Mouse (Mus musculus): Measurements from ENCODE around the gene Zfp385c. TPM values are rescaled to one million over a fixed set of nuclear protein-coding genes. Genes with fewer than 3 reads are reported as not detected.

The Zfp385c gene
- total and polyA plus RNA-seq, 3 experiments = 0.12 to 0.15 TPM; not detected in 1

- TF ChIP-seq ZNF384 (IDR thresholded peaks at IDR 0.05; ENCODE audit: low read depth, low read length) (peak; percentile 6; the same call in 1 of the 2 replicates), NRF1 (IDR thresholded peaks at IDR 0.05; ENCODE audit: insufficient read depth, low read depth, low read length, poor library complexity, severe bottlenecking) (no peak), MAX (IDR thresholded peaks at IDR 0.05; ENCODE audit: low read length) (peak; percentile 4; the same call in 1 of the 2 replicates), CHD2 (IDR thresholded peaks at IDR 0.05; ENCODE audit: low read length) (no peak), TAL1 (IDR thresholded peaks at IDR 0.05; ENCODE audit: low read length) (no peak), E2F4 (IDR thresholded peaks at IDR 0.05; ENCODE audit: borderline replicate concordance, low read depth, low read length) (no peak), MYC (IDR thresholded peaks at IDR 0.05; ENCODE audit: low read depth, low read length) (no peak), UBTF (IDR thresholded peaks at IDR 0.05; ENCODE audit: borderline replicate concordance, insufficient read depth, low read depth, low read length) (no peak), CTCF (IDR thresholded peaks at IDR 0.05 in 2 of 3, conservative IDR thresholded peaks at IDR 0.05 in 1 of 3; ENCODE audit: control insufficient read depth in 1 of 3, insufficient read depth in 1 of 3, low read depth in 2 of 3, low read length in 3 of 3, poor library complexity in 1 of 3, severe bottlenecking in 1 of 3) (no peak)
These were observed 46.5 kb upstream of the Zfp385c start (continued) for GRCm38 (mm10) chr11:100738749-100739148.

- TF ChIP-seq MYC (IDR thresholded peaks at IDR 0.05; ENCODE audit: low read depth, low read length) (peak; percentile 55), ELF1 (IDR thresholded peaks at IDR 0.05; ENCODE audit: low read depth, low read length) (peak; percentile 98), NRF1 (IDR thresholded peaks at IDR 0.05; ENCODE audit: insufficient read depth, low read depth, low read length, poor library complexity, severe bottlenecking) (peak; percentile 53), MYB (IDR thresholded peaks at IDR 0.05; ENCODE audit: low read depth, low read length) (no peak), MXI1 (IDR thresholded peaks at IDR 0.05; ENCODE audit: low read depth, low read length) (peak; percentile 89), CHD2 (IDR thresholded peaks at IDR 0.05; ENCODE audit: low read length) (peak; percentile 98), ZC3H11A (IDR thresholded peaks at IDR 0.05; ENCODE audit: low read depth, low read length) (no peak), NELFE (IDR thresholded peaks at IDR 0.05; ENCODE audit: low read depth, low read length) (peak; percentile 87), ZMIZ1 (IDR thresholded peaks at IDR 0.05; ENCODE audit: low read depth, low read length) (peak; percentile 95), POLR2A (IDR thresholded peaks at IDR 0.05; ENCODE audit: control insufficient read depth in 1 of 2, insufficient read depth in 1 of 2, low read depth in 1 of 2, low read length in 2 of 2, poor library complexity in 1 of 2) (peak; percentile 61 to 97; a peak in 3 of 4 replicates), ZKSCAN1 (IDR thresholded peaks at IDR 0.05; ENCODE audit: low read depth, low read length) (no peak), GATA1 (IDR thresholded peaks at IDR 0.05; ENCODE audit: low read depth, low read length) (0 out of 2 replicates have a peak, but pooled peaks have one; percentile 46), SMC3 (IDR thresholded peaks at IDR 0.05; ENCODE audit: low read depth, low read length) (0 out of 2 replicates have a peak, but pooled peaks have one; percentile 5), KAT2A (conservative IDR thresholded peaks at IDR 0.05; ENCODE audit: low read depth, low read length) (peak; percentile 96), HCFC1 (IDR thresholded peaks at IDR 0.05; ENCODE audit: low read depth, low read length) (peak; percentile 98), POLR2AphosphoS2 (IDR thresholded peaks at IDR 0.05; ENCODE audit: low read length) (peak; percentile 96), TCF12 (IDR thresholded peaks at IDR 0.05; ENCODE audit: low read depth, low read length) (peak; percentile 74; the same call in 1 of the 2 replicates), ZNF384 (IDR thresholded peaks at IDR 0.05; ENCODE audit: low read depth, low read length) (no peak), ETS1 (IDR thresholded peaks at IDR 0.05; ENCODE audit: low read depth, low read length) (peak; percentile 56; the same call in 1 of the 2 replicates), MAX (IDR thresholded peaks at IDR 0.05; ENCODE audit: low read length) (peak; percentile 59; the same call in 1 of the 2 replicates), MAZ (IDR thresholded peaks at IDR 0.05; ENCODE audit: low read depth, low read length) (peak; percentile 81; the same call in 1 of the 2 replicates), BHLHE40 (IDR thresholded peaks at IDR 0.05; ENCODE audit: borderline replicate concordance, low read depth, low read length) (no peak), MAFK (IDR thresholded peaks at IDR 0.05; ENCODE audit: borderline replicate concordance, low read depth, low read length) (no peak), SIN3A (IDR thresholded peaks at IDR 0.05; ENCODE audit: low read length) (peak; percentile 85), JUND (IDR thresholded peaks at IDR 0.05; ENCODE audit: low read depth, low read length) (no peak), E2F4 (IDR thresholded peaks at IDR 0.05; ENCODE audit: borderline replicate concordance, low read depth, low read length) (peak; percentile 96), CTCF (IDR thresholded peaks at IDR 0.05 in 2 of 3, conservative IDR thresholded peaks at IDR 0.05 in 1 of 3; ENCODE audit: control insufficient read depth in 1 of 3, insufficient read depth in 1 of 3, low read depth in 2 of 3, low read length in 3 of 3, poor library complexity in 1 of 3, severe bottlenecking in 1 of 3) (0 out of 6 replicates have a peak, but pooled peaks of 1 of the 3 experiments have one; percentile 2), EP300 (IDR thresholded peaks at IDR 0.05; ENCODE audit: low read depth in 1 of 2, low read length in 2 of 2) (peak in 1 of 2 experiments; percentile 38; a peak in 1 of 4 replicates), TAL1 (IDR thresholded peaks at IDR 0.05; ENCODE audit: low read length) (peak; percentile 40)
- H3K9ac ChIP-seq (ENCODE audit: control insufficient read depth, low read depth, low read length, poor library complexity, severe bottlenecking) = peak within 1 kb of the TSS; percentile 95
- H3K4me1 ChIP-seq (ENCODE audit: control insufficient read depth in 1 of 2, insufficient read depth in 2 of 2, low read length in 2 of 2) = peaks cover 2 to 22% of the 10 kb centered on the region in 2 experiments; a peak in 3 of 4 replicates
- no peaks in the 10 kb centered on the region for H3K9me3 ChIP-seq (replicated peaks; ENCODE audit: insufficient read depth, low read length)
- peaks cover 0 to 24% of the 10 kb centered on the region in 2 experiments; a peak in 3 of 4 replicates for H3K36me3 ChIP-seq (ENCODE audit: control insufficient read depth in 1 of 2, insufficient read depth in 2 of 2, low read length in 2 of 2)
- H3K27ac ChIP-seq (ENCODE audit: control insufficient read depth, low read depth, low read length) = peak within 1 kb of the TSS; percentile 93
- DNase-seq (ENCODE audit: low read depth, low spot score) = peak; percentile 100
- peaks cover 45% of the 10 kb centered on the region for H3K79me2 ChIP-seq (ENCODE audit: control insufficient read depth, insufficient read depth, low read length, poor library complexity)
- H3K4me3 ChIP-seq (ENCODE audit: control insufficient read depth in 1 of 2, insufficient read depth in 1 of 2, low read depth in 2 of 2, low read length in 2 of 2) = peak within 1 kb of the TSS; percentile 62 to 96
- H3K27me3 ChIP-seq (ENCODE audit: control insufficient read depth in 1 of 2, insufficient read depth in 2 of 2, low read length in 2 of 2) = no peaks in the 10 kb centered on the region
These were observed 45.9 kb upstream of the Zfp385c start, which contains the start of gene Rab5c for GRCm38 (mm10) chr11:100738066-100738604. Gene Rab5c (minus strand): TSS chr11:100738215.

Data from MEL (cell line).